Mouse (Mus musculus) hindbrain, embryonic 15.5 days (tissue): Measurements from ENCODE around the gene Dram1. TPM values are rescaled to one million over a fixed set of nuclear protein-coding genes. Genes with fewer than 3 reads are reported as not detected.

Experiments used
- ATAC-seq: fragments of 200-750 bp; cut with Nextera tagmentation; 2 replicates; pipeline ENCODE4 v1.8.0; 2017; ENCODE audit warnings: low read depth, moderate number of reproducible peaks, moderate TSS enrichment; ENCODE audit not compliant: low FRiP score
- H3K27ac ChIP-seq: fragments of 300-500 bp; sonication (generic); replicated peaks from 2 replicates; pipeline ENCODE4 v1.5.1; 2015; ENCODE audit warnings: mild to moderate bottlenecking, inconsistent platforms
- H3K27me3 ChIP-seq: fragments of 300-500 bp; sonication (generic); 2 replicates; pipeline ENCODE4 v1.6.1; 2015; ENCODE audit warnings: control low read depth, inconsistent platforms
- H3K36me3 ChIP-seq: fragments of 300-500 bp; sonication (generic); 2 replicates; pipeline ENCODE4 v1.6.1; 2015; ENCODE audit warnings: control low read depth, inconsistent platforms
- H3K4me1 ChIP-seq: fragments of 300-500 bp; sonication (generic); replicated peaks from 2 replicates; pipeline ENCODE4 v1.6.1; 2015; ENCODE audit warnings: control low read depth, inconsistent platforms
- H3K4me2 ChIP-seq: fragments of 300-500 bp; sonication (generic); 2 replicates; pipeline ENCODE4 v1.6.1; 2015; ENCODE audit warnings: moderate library complexity, mild to moderate bottlenecking, inconsistent platforms
- H3K4me3 ChIP-seq: fragments of 300-500 bp; sonication (generic); 2 replicates; pipeline ENCODE4 v1.5.1; 2015; ENCODE audit warnings: mild to moderate bottlenecking, inconsistent platforms
- H3K9ac ChIP-seq: fragments of 300-500 bp; sonication (generic); 2 replicates; pipeline ENCODE4 v1.6.1; 2015; ENCODE audit warnings: inconsistent platforms
- H3K9me3 ChIP-seq: fragments of 300-500 bp; sonication (generic); 2 replicates; pipeline ENCODE4 v1.6.1; 2016; ENCODE audit warnings: control low read depth, inconsistent platforms
- WGBS: fragments of 180-500 bp; shearing (Covaris S2); methylation state at CpG from one replicate; pipeline ENCODE4 v1.1.7; 2015; 5-methylcytosine and 5-hydroxymethylcytosine counted together
- polyA plus RNA-seq: library from polyadenylated mRNA; unstranded; fragments of >200 nt; fragmentation: Nextera tagmentation; extraction: Ambion mirVana; gene quantifications from 2 replicates; pipeline ENCODE4 v1.2.1, GENCODE M21; 2015

The Dram1 gene
- polyA plus RNA-seq, 1 experiment from 2014 or later: 0.53 TPM

GRCm38 (mm10) chr10:88304302-88304701, 74.6 kb downstream of the Dram1 start:
- ATAC-seq: peak; percentile 51; the same call in 1 of the 2 replicates
- no peaks in the 10 kb centered on the region for H3K36me3 ChIP-seq
- no peak overlapping the region for H3K9ac ChIP-seq
- no peaks in the 10 kb centered on the region for H3K9me3 ChIP-seq
- H3K27ac ChIP-seq: no peak overlapping the region
- no peak overlapping the region for H3K4me2 ChIP-seq
- WGBS: 15% methylated on average over 4 of the region's 4 CpGs
- no peaks in the 10 kb centered on the region for H3K27me3 ChIP-seq
- H3K4me1 ChIP-seq: no peaks in the 10 kb centered on the region
- H3K4me3 ChIP-seq: no peak overlapping the region

GRCm38 (mm10) chr10:88303079-88303478, 75.8 kb downstream of the Dram1 start:
- 85% methylated on average over 11 of the region's 11 CpGs for WGBS
- H3K36me3 ChIP-seq: no peaks in the 10 kb centered on the region
- ATAC-seq: no peak

GRCm38 (mm10) chr10:88301802-88302470, 76.9 kb downstream of the Dram1 start:
- WGBS: 81% methylated on average over 6 of the region's 6 CpGs

More at GRCm38 (mm10) chr10:88303079-88303478, 75.8 kb downstream of the Dram1 start:
- H3K27me3 ChIP-seq: no peaks in the 10 kb centered on the region
- no peaks in the 10 kb centered on the region for H3K4me1 ChIP-seq
- H3K9me3 ChIP-seq: no peaks in the 10 kb centered on the region
- H3K27ac ChIP-seq: no peak overlapping the region
- no peak overlapping the region for H3K4me2 ChIP-seq
- no peak overlapping the region for H3K9ac ChIP-seq
- no peak overlapping the region for H3K4me3 ChIP-seq

GRCm38 (mm10) chr10:88296991-88297390, 81.9 kb downstream of the Dram1 start:
- no peak for ATAC-seq
- Histone ChIP-seq H3K4me2 (no peak overlapping the region), H3K27me3 (no peaks in the 10 kb centered on the region), H3K4me1 (no peaks in the 10 kb centered on the region), H3K9ac (no peak overlapping the region), H3K9me3 (no peaks in the 10 kb centered on the region), H3K27ac (no peak overlapping the region), H3K36me3 (no peaks in the 10 kb centered on the region), H3K4me3 (no peak overlapping the region)
- 74% methylated on average over 10 of the region's 10 CpGs for WGBS

More at GRCm38 (mm10) chr10:88301802-88302470, 76.9 kb downstream of the Dram1 start:
- H3K4me2 ChIP-seq: no peak overlapping the region
- no peak overlapping the region for H3K27ac ChIP-seq
- no peaks in the 10 kb centered on the region for H3K36me3 ChIP-seq
- no peaks in the 10 kb centered on the region for H3K9me3 ChIP-seq
- H3K9ac ChIP-seq: no peak overlapping the region
- no peak for ATAC-seq
- H3K27me3 ChIP-seq: no peaks in the 10 kb centered on the region
- no peaks in the 10 kb centered on the region for H3K4me1 ChIP-seq
- H3K4me3 ChIP-seq: no peak overlapping the region

GRCm38 (mm10) chr10:88295091-88295490, 83.8 kb downstream of the Dram1 start:
- Histone ChIP-seq H3K36me3 (no peaks in the 10 kb centered on the region), H3K4me1 (no peaks in the 10 kb centered on the region), H3K4me2 (no peak overlapping the region), H3K9ac (no peak overlapping the region), H3K4me3 (no peak overlapping the region), H3K9me3 (no peaks in the 10 kb centered on the region), H3K27ac (no peak overlapping the region), H3K27me3 (no peaks in the 10 kb centered on the region)
- WGBS: 87% methylated on average over 6 of the region's 6 CpGs
- no peak for ATAC-seq

GRCm38 (mm10) chr10:88288061-88288460, 90.8 kb downstream of the Dram1 start:
- Histone ChIP-seq H3K9ac (no peak overlapping the region), H3K4me3 (no peak overlapping the region), H3K9me3 (no peaks in the 10 kb centered on the region), H3K36me3 (no peaks in the 10 kb centered on the region), H3K4me1 (no peaks in the 10 kb centered on the region), H3K4me2 (no peak overlapping the region), H3K27me3 (no peaks in the 10 kb centered on the region), H3K27ac (no peak overlapping the region)
- no peak for ATAC-seq
- 90% methylated on average over 10 of the region's 10 CpGs for WGBS

- Histone ChIP-seq H3K4me3 (no peak overlapping the region), H3K9me3 (no peaks in the 10 kb centered on the region), H3K27ac (no peak overlapping the region), H3K9ac (no peak overlapping the region), H3K4me1 (no peaks in the 10 kb centered on the region), H3K27me3 (no peaks in the 10 kb centered on the region), H3K4me2 (no peak overlapping the region), H3K36me3 (no peaks in the 10 kb centered on the region)
- 79% methylated on average over 8 of the region's 8 CpGs for WGBS
- no peak for ATAC-seq
Measured at GRCm38 (mm10) chr10:88287261-88287660, 91.6 kb downstream of the Dram1 start.

GRCm38 (mm10) chr10:88284343-88284990, 94.4 kb downstream of the Dram1 start:
- no peaks in the 10 kb centered on the region for H3K36me3 ChIP-seq
- no peaks in the 10 kb centered on the region for H3K27me3 ChIP-seq
- no peak for ATAC-seq

GRCm38 (mm10) chr10:88281699-88282098, 97.2 kb downstream of the Dram1 start:
- ATAC-seq: no peak
- Histone ChIP-seq H3K4me1 (no peaks in the 10 kb centered on the region), H3K27ac (no peak overlapping the region), H3K9ac (no peak overlapping the region), H3K27me3 (no peaks in the 10 kb centered on the region), H3K4me2 (no peak overlapping the region), H3K4me3 (no peak overlapping the region), H3K36me3 (no peaks in the 10 kb centered on the region), H3K9me3 (no peaks in the 10 kb centered on the region)
- WGBS: 90% methylated on average over 3 of the region's 3 CpGs

More at GRCm38 (mm10) chr10:88284343-88284990, 94.4 kb downstream of the Dram1 start:
- H3K9ac ChIP-seq: no peak overlapping the region
- no peak overlapping the region for H3K4me3 ChIP-seq
- WGBS: 94% methylated on average over 4 of the region's 4 CpGs
- H3K27ac ChIP-seq: no peak overlapping the region
- no peaks in the 10 kb centered on the region for H3K9me3 ChIP-seq
- no peak overlapping the region for H3K4me2 ChIP-seq
- no peaks in the 10 kb centered on the region for H3K4me1 ChIP-seq

- no peak overlapping the region for H3K9ac ChIP-seq
- 83% methylated on average over 5 of the region's 5 CpGs for WGBS
- no peak overlapping the region for H3K27ac ChIP-seq
- no peaks in the 10 kb centered on the region for H3K9me3 ChIP-seq
- ATAC-seq: no peak
- H3K27me3 ChIP-seq: no peaks in the 10 kb centered on the region
- no peaks in the 10 kb centered on the region for H3K4me1 ChIP-seq
- no peak overlapping the region for H3K4me2 ChIP-seq
- no peaks in the 10 kb centered on the region for H3K36me3 ChIP-seq
- H3K4me3 ChIP-seq: no peak overlapping the region
Measured at GRCm38 (mm10) chr10:88274045-88274444, 104.8 kb downstream of the Dram1 start.
